Mouse (Mus musculus): ENCODE results near the gene Nfe2l2. TPM values are rescaled to one million over a fixed set of nuclear protein-coding genes. Genes with fewer than 3 reads are reported as not detected.

The Nfe2l2 gene
- total and polyA plus RNA-seq, 2 experiments from 2014 or later, result 7.6 to 12.6 TPM

DNA sequence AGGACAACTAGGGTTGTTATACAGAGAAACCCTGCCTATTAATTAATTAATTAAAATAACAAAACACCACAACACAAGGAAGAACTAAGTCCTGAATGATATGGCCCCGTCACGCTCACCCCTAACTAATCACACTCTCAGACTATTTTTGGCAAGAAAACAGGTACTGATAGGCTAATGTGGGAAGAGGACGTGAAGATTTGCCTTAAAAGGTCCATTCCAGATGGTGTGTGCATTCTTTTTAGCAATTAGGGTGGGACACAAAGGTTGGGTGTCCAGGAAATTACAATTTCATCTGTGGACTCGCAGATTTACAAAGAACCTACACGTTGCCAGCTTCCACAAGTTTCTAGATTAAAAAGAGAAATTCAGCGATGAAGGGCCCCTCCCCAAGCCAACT, 72.4 kb downstream of the Nfe2l2 start:
- Histone ChIP-seq H3K4me3 (ENCODE audit: low read depth, low read length) (no peak overlapping the region), H3K36me3 (ENCODE audit: insufficient read depth) (no peaks in the 10 kb centered on the region), H3K27me3 (ENCODE audit: insufficient read depth, low read length) (no peaks in the 10 kb centered on the region), H3K4me1 (ENCODE audit: insufficient read depth) (no peaks in the 10 kb centered on the region), H3K9me3 (ENCODE audit: low read length) (no peaks in the 10 kb centered on the region), H3K9ac (no peak overlapping the region), H3K4me2 (ENCODE audit: low read depth) (no peak overlapping the region), H3K27ac (ENCODE audit: low read depth, low read length) (no peak overlapping the region)
- TF ChIP-seq CTCF (IDR thresholded peaks at IDR 0.05; ENCODE audit: low read depth), result no peak
- DNase-seq (no peak), ATAC-seq (no peak)
- 71% methylated on average over 6 of the region's 6 CpGs for WGBS

DNA sequence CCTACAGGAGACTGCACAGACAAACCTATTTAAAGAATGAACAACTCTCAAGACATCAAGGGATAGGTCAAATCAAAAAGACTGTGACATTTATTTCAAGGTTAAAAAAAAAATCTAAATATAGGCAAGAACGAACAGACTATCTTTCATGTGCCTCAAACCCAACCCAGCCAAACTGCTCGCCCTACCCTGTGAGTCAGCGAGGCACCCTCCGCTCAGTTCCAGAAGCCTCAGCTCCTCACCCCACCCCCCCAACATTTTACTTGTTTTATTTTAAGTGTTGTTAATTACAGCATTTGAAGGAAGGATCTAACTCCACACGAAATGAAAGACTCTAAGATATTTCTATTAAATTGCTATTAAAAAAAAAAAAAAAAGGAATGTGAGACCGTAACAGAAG, 73.0 kb downstream of the Nfe2l2 start:
- DNase-seq (no peak), ATAC-seq (no peak)
- no peaks in the 10 kb centered on the region for H3K9me3 ChIP-seq (ENCODE audit: low read length)
- no peak for TF ChIP-seq CTCF (IDR thresholded peaks at IDR 0.05; ENCODE audit: low read depth)
- H3K4me1 ChIP-seq (ENCODE audit: insufficient read depth), result no peaks in the 10 kb centered on the region
- H3K9ac ChIP-seq, result no peak overlapping the region
- no peak overlapping the region for H3K4me2 ChIP-seq (ENCODE audit: low read depth)
- 85% methylated on average over 6 of the region's 6 CpGs for WGBS
- no peaks in the 10 kb centered on the region for H3K27me3 ChIP-seq (ENCODE audit: insufficient read depth, low read length)
- no peak overlapping the region for H3K27ac ChIP-seq (ENCODE audit: low read depth, low read length)
- H3K4me3 ChIP-seq (ENCODE audit: low read depth, low read length), result no peak overlapping the region
- no peaks in the 10 kb centered on the region for H3K36me3 ChIP-seq (ENCODE audit: insufficient read depth)

DNA sequence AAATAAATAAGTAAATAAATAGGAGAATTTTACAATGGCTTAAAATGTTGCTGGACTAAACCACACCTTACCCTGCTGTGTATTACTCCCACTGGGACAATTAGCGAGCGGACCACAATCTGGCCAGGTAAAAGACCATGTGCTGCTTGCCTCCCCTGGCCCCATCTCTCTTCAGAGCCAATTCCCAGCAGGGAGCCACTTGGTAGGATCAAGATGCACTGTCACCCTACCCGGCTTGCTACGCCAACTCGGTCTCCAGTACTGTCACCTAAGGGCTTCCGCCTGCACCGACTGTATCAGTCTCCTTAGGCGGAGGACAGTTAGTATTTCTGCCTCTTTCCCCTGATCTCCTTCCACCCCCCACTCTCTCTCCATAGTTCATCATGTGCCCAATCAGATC, 76.0 kb downstream of the Nfe2l2 start:
- 94% methylated on average over 8 of the region's 8 CpGs for WGBS

DNA sequence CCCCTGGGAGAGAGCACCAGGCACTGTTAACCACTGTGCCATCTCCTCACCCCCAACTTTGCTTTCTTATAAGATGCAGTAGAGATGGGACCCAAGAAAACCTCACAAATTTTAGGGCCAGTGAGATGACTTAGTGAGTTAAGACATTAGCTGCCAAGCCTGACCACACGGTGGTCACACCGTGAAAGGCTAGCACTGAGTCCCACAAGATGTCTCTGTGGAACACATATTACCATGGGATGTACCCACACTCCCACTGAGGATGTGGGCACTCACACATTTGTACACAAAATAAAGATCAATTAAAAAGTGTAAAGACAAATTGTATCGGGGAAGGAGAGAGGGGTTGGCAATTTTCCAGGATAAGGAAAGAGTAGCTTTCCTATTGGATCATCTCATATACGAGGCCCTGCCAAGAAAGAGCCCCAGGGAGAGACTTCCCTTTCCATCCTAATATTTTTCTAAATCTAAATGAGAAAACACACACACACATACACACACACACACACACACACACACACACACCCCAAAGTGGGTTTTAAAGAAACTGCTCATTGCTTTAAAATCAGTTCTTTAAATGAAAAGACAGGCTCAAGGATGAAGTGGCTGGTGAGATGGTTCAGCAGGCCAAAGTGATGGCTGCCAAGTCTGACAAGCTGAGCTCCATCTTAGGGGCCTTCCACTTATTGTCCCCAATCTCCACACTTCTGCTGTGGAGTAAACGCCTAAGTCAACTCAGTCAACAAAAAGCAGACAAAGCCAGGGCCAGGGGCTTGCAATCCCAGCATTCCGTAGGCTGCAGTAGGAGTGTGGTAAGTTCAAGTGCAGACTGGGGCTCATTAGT, 77.6 kb downstream of the Nfe2l2 start:
- no peak for TF ChIP-seq CTCF (IDR thresholded peaks at IDR 0.05; ENCODE audit: low read depth)
- Histone ChIP-seq H3K27me3 (ENCODE audit: insufficient read depth, low read length) (no peaks in the 10 kb centered on the region), H3K4me2 (ENCODE audit: low read depth) (no peak overlapping the region), H3K9me3 (ENCODE audit: low read length) (no peaks in the 10 kb centered on the region), H3K4me3 (ENCODE audit: low read depth, low read length) (no peak overlapping the region), H3K27ac (ENCODE audit: low read depth, low read length) (no peak overlapping the region), H3K9ac (no peak overlapping the region), H3K4me1 (ENCODE audit: insufficient read depth) (no peaks in the 10 kb centered on the region), H3K36me3 (ENCODE audit: insufficient read depth) (no peaks in the 10 kb centered on the region)
- ATAC-seq (no peak), DNase-seq (no peak)
- 69% methylated on average over 6 of the region's 6 CpGs for WGBS

More for the DNA sequence above, 76.0 kb downstream of the Nfe2l2 start:
- Histone ChIP-seq H3K27ac (ENCODE audit: low read depth, low read length) (no peak overlapping the region), H3K36me3 (ENCODE audit: insufficient read depth) (no peaks in the 10 kb centered on the region), H3K4me2 (ENCODE audit: low read depth) (no peak overlapping the region), H3K27me3 (ENCODE audit: insufficient read depth, low read length) (no peaks in the 10 kb centered on the region), H3K9me3 (ENCODE audit: low read length) (no peaks in the 10 kb centered on the region), H3K4me3 (ENCODE audit: low read depth, low read length) (no peak overlapping the region), H3K9ac (no peak overlapping the region), H3K4me1 (ENCODE audit: insufficient read depth) (no peaks in the 10 kb centered on the region)
- no peak for ATAC-seq
- no peak for TF ChIP-seq CTCF (IDR thresholded peaks at IDR 0.05; ENCODE audit: low read depth)
- DNase-seq, result no peak

Small RNA genes lying within 50 kb of the gene (microRNA-seq; reads per million reads assigned to microRNA genes)
- gene Gm24574, result 0 reads per million in 2 experiments

Other genes with a start within 250 kb of the Nfe2l2 start
- 85.7 and 107 TPM in 2 replicates for gene Hnrnpa3, start 45.4 kb downstream of the Nfe2l2 start, total RNA-seq (2014; rRNA removed)
- gene Hnrnpa3, start 45.4 kb downstream of the Nfe2l2 start, polyA plus RNA-seq (2015; fragmentation: Nextera tagmentation; extraction: Ambion mirVana), result 101 and 132 TPM in 2 replicates
- 37.9 and 43.6 TPM in 2 replicates for gene Agps, start 127.5 kb upstream of the Nfe2l2 start, total RNA-seq (2014; rRNA removed)
- gene Agps, start 127.5 kb upstream of the Nfe2l2 start, polyA plus RNA-seq (2015; fragmentation: Nextera tagmentation; extraction: Ambion mirVana), result 6.4 and 12.6 TPM in 2 replicates
- 27.2 and 27.4 TPM in 2 replicates for gene Ttc30b, start 233.9 kb upstream of the Nfe2l2 start, total RNA-seq (2014; rRNA removed)
- gene Ttc30b, start 233.9 kb upstream of the Nfe2l2 start, polyA plus RNA-seq (2015; fragmentation: Nextera tagmentation; extraction: Ambion mirVana), result 17.8 and 20.6 TPM in 2 replicates

Data from forebrain, postnatal 0 days (tissue).